Mouse (Mus musculus): Measurements from ENCODE around the gene Dhrs7b.
"Not testable (repeated sequence)": the region's sequence is repeated elsewhere in the genome, so short reads cannot be mapped to it uniquely, and the experiment has no call there.

The Dhrs7b gene

DNA sequence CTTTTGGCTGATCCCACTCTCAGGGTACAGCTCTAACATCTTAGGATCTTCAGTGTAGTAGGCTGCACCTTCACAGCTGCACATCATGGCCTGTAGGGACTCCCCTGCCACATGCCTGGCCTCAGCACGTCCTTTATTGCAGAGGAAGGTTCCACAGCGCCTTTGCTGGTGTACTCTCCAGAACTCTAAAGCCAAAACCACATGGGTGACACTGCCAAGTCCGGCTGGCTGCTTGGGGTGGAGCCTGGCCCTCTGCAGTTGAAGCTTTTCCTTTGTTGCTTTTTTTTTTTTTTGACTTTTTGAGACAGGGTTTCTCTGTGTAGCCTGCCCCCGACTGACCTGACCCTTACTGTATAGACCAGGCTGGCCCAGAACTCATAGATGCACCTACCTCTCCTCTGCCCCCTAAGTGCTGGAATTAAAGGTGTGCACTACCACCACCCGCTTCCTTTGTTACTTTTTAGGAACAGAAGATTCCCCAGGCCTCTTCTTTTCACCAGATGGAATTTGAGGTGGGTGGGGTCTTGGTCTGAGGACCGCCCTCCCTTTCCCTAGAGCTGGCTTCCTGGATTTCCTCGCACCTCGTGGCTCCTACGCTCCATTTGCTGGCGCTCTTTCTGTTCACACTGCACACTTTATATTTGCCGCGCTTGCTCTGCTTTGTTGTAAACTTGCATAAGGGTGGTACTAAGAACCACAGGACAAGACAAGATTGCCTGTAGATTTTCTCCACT is 11.2 kb downstream of the Dhrs7b start:
- DNase-seq, result no peak

DNA sequence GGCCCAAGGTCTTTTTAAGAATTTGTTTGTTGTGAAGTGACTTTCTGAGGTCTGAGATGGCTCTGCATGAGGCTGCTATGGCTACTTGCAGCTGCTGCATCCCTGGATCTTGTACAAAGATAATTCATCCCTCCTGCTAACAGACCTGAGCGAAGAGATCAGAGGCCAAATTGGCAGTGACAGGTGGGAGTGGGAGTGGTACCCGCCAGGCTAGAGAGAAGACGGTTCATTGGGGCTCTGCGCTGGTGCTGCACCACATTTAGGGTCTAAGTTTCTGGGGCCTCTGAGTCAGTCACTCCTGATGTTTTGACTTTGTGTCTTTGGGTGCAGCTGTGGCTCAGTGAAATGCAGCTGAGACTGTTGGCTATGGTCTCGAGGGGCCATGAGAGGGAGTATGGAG is 13.0 kb downstream of the Dhrs7b start:
- no peak for DNase-seq

- no peak for DNase-seq
Observed at GRCm38 (mm10) chr11:60845415-60845814, 15.0 kb downstream of the Dhrs7b start.

GRCm38 (mm10) chr11:60856587-60856986 is 26.2 kb downstream of the Dhrs7b start:
- no peak for DNase-seq

DNA sequence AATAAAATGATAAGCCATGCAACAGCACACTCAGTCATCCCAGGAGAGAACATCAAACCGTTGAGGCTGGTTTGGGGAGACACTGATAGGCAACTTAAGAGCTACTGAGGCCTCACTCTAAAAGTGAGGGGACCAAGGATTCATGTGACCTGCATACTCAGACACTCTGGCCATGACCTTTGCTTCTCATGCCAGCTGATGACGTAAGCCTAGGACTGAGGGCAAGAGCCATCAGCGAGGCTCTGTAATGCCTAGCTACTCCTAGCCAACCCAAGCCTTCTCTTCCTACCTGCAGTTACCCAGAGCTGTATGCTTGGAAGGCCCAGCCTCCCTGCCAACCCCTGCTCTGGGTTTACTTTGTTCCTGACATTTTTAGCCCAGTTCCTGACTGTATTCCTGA is 31.6 kb downstream of the Dhrs7b start:
- DNase-seq, result no peak

GRCm38 (mm10) chr11:60863196-60863595 is 32.8 kb downstream of the Dhrs7b start:
- peak; percentile 47 for DNase-seq

- DNase-seq, result no peak
Observed at GRCm38 (mm10) chr11:60864166-60864565, 33.7 kb downstream of the Dhrs7b start.

DNA sequence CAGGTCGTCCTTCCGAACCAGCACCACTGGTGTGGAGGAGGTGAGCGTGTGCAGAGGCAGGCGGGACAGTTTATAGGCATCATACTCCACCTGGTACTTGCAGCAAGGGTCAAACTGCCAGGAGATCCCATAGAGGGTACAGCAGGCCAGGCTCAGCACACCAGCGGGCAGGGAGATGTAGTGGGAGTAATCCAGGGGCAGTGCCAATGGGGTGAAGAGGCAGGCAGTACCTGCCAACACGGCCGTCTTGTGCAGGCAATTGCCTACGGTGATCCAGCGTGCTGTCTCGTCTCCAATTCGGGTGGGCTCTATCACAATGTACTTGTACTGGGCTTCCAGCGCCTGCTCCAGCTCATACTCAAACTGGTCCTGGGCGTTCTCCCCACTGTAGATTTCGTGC is 34.5 kb downstream of the Dhrs7b start:
- no peak for DNase-seq

- no peak for DNase-seq
Observed at GRCm38 (mm10) chr11:60866021-60866420, 35.6 kb downstream of the Dhrs7b start.

- no peak for DNase-seq
Observed at GRCm38 (mm10) chr11:60867456-60867855, 37.0 kb downstream of the Dhrs7b start.

GRCm38 (mm10) chr11:60867904-60868303 is 37.5 kb downstream of the Dhrs7b start:
- peak; percentile 84 for DNase-seq

GRCm38 (mm10) chr11:60869471-60869870 is 39.0 kb downstream of the Dhrs7b start:
- DNase-seq, result not testable (repeated sequence)

- no peak for DNase-seq
Observed at GRCm38 (mm10) chr11:60871409-60871808, 41.0 kb downstream of the Dhrs7b start.

DNA sequence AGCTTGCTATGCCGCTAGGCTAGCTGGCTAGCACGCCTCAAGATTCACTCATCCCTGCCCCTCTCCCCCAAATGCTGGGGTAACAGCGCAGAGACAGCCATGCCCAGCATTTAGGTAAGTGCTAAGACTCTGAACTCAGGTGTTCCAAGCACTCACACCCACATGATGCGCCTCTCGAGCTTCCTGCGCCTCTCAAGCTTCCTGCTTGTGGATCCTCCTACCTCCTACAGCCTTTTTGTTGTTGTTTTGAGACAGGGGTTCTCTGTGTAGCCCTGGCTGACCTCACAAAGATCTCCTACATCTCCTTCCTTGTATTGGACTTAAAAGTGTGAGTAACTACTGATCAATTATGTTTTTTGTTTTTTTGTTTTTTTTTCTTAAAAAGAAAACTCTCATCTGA is 42.7 kb downstream of the Dhrs7b start:
- DNase-seq, result no peak

- DNase-seq, result peak; percentile 62
Observed at GRCm38 (mm10) chr11:60878056-60878612, 47.7 kb downstream of the Dhrs7b start.

DNA sequence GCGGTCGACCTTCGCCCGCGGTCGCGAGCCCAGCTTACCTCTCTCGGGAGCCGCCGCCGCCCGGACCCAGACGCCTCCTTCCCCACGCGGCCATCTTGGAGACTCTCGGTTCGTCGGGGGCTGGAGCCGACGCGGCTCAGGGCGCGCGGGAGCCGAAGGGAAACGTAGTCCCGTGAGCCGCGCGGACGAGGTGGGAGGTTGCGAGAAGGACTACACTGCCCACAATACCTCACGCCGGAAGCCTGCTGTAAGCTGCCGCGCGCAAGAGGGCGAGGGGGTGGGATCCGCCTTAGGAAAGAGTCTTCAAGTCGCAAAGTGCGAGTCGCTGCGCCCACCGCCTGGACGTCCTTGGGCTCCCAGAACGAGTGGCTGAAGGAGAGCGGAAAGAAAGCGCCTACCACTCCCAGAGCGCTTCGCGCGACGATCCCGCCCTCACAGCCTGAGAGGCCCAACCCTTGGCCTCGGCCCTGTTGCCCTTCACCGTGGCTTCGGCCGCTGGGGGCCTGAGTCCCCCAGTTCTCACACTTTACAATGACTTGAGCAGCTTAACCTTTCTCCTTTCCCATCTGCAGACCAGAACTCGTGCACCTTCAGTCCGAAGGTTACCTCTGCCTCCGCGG is 48.4 kb downstream of the Dhrs7b start, which contains the start of gene Tmem11:
TSS of gene Tmem11 (minus strand) at position 598 of the 620 bp plus-strand sequence.
- peak; percentile 99 for DNase-seq

DNA sequence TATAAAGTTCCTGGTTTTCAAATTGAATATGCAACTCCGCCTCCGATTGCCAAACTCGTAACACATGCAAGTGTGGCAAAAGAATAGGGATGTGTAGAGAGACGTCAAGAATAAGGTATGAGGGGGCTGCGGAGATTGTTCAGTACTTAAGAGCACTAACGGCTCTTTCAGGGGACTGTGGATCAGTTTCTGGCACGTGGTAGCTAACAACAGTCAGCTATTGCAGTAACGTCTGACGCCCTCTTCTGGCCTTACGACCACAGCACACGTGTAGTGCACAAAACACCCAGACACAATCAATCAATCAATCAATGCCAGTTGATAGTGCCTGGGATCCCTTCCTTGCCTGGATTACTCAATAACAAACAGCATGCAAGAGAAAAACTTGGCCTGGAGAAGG is 49.0 kb downstream of the Dhrs7b start:
- DNase-seq, result peak; percentile 76

- DNase-seq, result no peak
Observed at GRCm38 (mm10) chr11:60880559-60880958, 50.1 kb downstream of the Dhrs7b start.

DNA sequence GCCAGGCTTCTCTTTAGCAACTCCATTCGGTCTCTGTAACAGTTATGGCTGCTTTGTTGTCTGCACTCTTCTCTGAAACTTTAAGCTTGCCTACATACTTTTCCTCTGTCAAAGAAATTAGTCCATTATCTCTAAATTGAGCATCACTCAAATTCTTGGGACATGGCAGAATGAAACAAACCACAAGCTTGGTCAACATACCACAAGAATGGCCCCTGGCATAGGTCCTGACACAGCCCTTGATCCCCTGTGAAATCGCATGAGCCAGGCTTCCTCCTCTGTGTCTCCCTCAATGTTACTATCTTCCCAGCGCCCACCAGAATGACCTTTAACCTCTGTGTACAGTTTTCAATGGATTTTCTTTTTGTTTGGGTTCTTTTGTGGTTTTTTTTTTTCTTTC is 52.0 kb downstream of the Dhrs7b start:
- no peak for DNase-seq

DNA sequence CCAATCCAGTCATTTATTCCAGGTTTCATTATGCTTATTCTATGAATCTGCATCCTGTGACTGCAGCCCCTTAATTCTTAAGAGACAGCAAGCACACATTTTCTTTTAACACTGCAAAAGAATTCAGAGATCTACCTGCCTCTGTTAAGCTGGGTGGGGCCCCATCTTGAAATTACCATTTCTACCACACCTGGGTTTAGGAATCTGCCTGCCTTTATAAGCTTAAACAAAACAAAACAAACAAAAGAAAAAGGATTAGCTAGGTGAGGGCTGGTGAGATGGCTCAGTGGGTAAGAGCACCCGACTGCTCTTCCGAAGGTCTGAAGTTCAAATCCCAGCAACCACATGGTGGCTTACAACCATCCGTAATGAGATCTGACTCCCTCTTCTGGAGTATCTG is 56.6 kb downstream of the Dhrs7b start:
- DNase-seq, result not testable (repeated sequence)

DNA sequence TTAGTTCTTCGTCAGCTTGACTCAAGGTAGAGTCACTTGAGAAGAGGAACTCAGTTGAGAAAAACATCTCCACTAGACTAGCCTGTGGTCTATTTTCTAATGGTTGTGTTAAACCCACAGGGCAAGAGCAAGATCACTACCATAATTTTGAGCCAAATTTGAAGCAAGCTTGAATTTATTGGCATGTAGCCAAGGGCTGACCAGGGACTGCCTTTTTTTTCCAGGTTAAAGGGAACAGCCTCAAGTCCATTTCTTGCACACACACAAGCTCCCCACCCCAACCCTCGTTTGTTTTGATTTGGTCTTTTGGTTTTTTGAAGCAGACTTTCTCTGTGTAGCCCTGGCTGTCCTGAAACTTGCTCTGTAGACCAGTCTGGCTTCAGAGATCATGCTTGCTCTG is 59.4 kb downstream of the Dhrs7b start:
- no peak for DNase-seq

- DNase-seq, result no peak
Observed at GRCm38 (mm10) chr11:60890286-60890685, 59.9 kb downstream of the Dhrs7b start.

DNA sequence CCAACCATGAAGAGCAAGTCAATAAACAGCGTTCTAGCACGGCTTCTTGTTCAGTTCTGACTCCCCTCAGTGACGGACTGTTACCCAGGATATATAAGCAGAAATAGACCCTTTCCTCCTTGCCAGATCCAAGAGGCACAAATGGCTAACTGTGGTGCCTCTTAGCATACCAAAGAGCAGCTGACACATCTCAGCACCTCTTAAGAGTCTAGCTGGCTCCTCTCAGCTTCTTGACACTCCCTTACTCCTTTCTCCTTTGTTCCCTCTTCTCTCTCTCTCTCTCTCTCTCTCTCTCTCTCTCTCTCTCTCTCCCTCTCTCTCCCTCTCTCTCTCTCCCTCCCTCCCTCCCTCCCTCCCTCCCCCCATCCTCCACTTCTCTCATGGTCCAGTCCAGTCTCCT is 60.3 kb downstream of the Dhrs7b start:
- DNase-seq, result no peak

DNA sequence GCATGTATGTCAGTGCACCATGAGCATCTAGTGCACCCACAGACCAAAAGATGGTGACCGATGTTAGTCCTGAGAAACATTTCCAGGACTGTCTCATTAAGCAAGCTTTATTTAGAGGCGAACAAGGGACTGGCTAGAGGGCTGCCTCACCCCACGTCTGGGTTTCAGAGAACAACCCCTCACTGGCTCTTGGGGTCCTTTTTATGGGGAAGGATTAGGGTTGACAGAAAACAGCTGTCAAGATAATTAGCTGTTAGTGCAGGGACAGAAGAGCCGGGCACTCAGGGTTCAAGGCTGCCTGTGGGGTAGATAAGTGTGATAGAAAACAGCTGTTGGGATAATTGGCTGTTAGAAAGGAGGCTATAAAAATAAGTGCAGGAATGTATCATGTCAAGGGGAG is 65.5 kb downstream of the Dhrs7b start:
- DNase-seq, result peak; percentile 26
